Mouse (Mus musculus) forelimb bud, embryonic 11.5 days (tissue): ENCODE measurements at regions not wholly inside any gene's neighbourhood (a gene's known extent, or its start where the extent isn't known, plus 50 kb on each side); places are given as distances from the start of the nearest gene placed in this dataset.

Experiments
- DNase-seq: peaks from one replicate; pipeline ENCODE4 v3.0.0-alpha.2; 2012; ENCODE audit warnings: low read depth, low spot score

DNA sequence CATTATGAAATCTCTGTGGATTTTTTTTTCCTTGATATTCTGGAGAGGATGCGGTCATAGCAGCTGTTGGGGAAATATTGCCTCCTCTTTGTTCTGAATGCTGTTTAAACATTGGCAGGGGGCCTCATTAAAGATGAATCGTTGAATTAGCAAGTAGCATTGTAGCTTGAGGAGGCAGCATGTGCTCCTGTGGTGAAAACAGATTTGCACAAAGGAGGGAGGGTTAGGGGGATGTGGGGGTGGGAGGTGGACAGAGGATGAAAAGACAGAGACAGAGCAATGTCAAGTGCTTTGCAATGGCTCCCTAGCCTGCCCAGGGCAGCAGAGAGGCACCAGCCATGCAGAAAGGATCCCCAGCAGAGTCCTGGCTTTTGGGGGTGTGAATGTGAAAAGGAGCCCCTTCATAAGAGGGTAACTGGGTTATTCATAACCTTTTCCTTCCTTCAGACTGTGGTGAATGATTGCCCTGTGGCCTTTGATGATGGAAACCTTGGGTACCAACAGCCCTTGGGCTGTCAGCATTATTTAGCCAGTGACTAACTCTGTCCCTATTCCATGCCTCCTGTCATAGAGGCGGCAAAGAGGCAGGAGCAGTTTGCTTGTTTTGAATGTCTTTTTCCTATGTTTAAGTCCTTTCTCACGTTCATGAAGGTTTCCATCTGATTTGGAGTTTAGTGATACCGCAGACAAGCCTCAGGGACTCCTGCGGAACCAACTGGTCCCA is 1541.6 kb upstream of the Gulo start:
- DNase-seq: no peak

- DNase-seq: no peak
Measured at GRCm38 (mm10) chr14:67548750-67549149, 1539.7 kb upstream of the Gulo start.

DNA sequence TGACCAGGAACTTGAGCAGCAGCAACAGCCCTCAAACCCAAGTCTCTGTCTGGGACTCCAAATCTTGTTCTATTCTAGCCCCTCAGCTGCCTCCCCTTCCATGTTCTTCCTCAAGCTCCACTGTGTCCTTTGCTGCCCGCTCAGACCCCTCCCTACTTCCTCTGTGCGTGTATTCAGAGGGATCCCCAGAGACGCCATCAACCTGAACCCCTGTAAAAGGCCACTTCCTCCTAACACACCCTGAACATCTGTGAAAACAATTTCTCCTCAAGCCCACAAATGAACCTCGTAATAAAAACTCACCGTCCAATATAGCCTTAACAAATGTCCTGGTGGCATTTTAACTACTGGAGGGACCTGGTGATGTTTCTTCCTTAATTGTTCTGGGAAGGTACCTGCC is 1536.0 kb upstream of the Gulo start:
- no peak for DNase-seq

- DNase-seq: no peak
Measured at GRCm38 (mm10) chr14:67541271-67541711, 1532.3 kb upstream of the Gulo start.

DNA sequence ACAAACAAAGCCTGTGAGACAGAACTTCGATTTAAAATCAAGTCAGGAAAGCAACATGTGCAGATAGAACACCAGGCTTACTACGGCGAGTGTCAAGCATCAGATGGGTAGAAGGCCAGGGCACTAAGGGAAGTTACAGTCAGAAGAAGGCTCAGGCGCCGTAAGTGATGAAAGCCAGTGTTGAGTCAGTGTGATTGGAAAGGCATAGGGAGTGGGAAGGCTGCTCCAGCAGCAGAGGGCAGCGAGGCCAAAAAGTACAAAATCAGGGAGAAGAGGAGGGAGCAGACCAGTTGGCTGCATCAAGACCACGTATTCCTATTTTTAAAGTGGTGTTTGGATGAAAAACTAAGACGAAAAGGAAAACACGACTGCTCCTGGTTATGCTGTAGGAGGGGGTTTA is 1529.7 kb upstream of the Gulo start:
- DNase-seq: no peak

- no peak for DNase-seq
Measured at GRCm38 (mm10) chr14:67536787-67537659, 1528.0 kb upstream of the Gulo start.

DNA sequence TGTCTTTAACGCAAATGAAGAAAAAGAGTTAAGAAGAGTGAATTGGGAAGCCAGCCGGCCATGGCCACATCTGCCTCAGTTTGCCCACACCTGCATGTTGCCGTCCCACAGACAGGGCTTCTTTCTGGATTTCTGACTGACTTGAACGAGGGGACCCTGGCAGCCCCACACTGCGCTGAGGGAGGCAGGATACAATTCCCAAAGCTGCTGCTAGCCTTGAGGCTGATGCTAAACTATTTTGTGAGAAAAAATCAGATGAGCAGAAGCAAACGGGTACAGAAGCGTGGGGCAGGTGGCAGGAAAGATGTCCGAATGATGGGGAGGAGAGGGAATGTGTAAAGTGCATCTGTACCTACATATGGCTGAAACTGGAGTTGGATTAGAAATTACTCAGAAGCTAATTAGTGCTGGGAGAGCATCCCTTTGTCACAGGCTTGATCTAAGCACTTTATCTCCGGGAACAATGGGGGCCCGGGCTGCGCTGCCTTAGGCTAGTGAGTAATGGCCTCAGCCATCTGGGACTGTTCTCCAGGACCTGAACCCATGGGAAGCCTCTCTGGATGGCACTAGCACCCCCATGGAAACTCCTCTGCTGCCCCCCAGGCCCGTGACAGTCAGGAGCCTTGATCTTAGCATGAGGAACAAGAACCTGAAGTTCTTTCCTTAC is 1497.9 kb upstream of the Gulo start:
- no peak for DNase-seq

DNA sequence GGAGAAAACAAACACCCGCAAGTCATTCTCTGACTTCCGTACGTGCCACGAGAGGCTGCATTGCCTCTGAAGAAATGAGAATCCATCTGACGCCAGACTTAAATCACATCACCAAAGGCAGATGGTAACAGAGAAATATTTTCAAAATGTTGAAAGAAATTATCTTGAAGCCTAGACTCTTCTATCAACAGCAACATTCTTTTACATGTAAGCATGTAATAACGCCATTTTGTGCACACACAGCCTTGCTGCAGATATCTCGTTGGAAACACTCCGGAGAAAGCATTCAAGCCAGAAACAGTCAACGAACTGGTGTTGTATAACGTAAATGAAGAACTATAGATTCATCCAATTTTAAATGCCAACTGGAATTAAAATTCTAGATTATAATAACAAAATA is 1483.1 kb upstream of the Gulo start:
- no peak for DNase-seq

DNA sequence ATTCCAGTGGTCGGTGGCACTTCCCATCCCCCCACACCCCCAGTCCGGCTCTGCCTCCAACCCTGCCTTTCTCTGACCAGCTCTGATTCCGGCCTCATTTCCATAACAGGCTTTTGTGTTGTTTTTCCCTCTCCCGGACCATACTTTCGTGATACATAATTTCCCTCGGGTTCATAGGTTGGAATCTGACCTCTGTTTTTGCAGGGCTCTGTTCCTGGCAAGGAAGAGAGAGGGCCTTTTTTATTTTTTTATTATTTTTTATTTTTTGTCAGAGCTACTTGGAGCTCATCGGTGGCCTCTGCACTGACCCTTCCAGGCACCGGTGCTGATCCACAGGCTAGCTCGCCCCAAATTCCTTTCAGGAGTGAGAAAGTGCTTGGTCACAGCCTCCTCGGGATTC is 1477.7 kb upstream of the Gulo start:
- no peak for DNase-seq

- no peak for DNase-seq
Measured at GRCm38 (mm10) chr14:67485449-67485800, 1476.4 kb upstream of the Gulo start.

DNA sequence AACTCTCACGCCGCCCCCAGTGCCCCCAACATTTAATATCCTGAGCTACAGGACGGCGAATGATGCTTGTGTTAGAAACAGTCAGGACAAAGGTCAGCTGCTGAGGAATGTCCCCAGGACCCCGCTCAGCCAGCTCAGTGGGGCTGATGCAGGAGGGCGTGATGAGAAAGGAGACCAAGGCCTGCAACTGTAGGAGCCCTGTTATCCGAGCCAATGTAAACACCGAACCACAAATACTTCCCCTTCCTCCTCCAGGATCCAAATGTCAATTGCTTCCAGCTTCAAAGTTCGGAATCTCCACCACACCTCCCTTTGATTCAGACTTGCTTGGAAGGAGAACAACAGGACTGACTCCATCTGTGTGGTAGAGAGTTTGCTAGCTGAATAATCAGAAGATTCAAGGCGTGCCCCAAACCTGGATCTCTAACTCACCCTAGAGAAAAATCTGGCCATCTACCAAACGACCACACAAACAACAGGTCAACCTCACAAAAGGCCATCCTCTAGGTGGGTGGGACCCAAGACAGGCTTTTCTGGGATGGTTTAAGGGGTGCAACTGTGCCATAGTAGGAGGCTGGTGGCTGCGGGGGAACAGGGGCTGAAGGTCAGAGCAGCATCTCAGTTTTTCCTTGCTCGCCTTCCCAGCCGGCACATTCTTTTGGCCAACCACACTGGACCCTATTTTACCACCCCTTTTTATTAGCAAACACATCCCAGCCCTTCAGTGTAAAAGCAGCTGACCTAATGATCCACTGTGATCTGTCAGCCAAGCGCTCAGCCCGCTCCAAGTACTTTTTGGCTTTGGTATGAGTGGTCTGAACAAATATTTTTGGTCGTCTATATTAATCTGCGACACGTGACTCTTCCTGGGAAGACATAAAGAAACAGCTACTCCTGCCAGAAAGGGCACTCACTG is 1475.8 kb upstream of the Gulo start:
- DNase-seq: no peak
